Mouse (Mus musculus): Measurements from ENCODE around the gene Mettl1. TPM values are rescaled to one million over a fixed set of nuclear protein-coding genes. Genes with fewer than 3 reads are reported as not detected.

Mettl1 gene
- polyA plus RNA-seq (2015; fragmentation: Illumina TruSeq; extraction: RNeasy Lipid Tissue Mini Kit (QIAGEN cat#74804); ENCODE audit: insufficient read depth, low replicate concordance): 19.8 TPM

GRCm38 (mm10) chr10:127041274-127041766 is at the start of gene Mettl1, which contains the start of gene Eef1akmt3:
TSS of gene Mettl1 (plus strand) at chr10:127041414.
TSS of gene Eef1akmt3 (minus strand) at chr10:127041513.

GRCm38 (mm10) chr10:127000529-127000928 is 40.7 kb upstream of the Mettl1 start, which contains the start of gene Avil:
TSS of gene Avil (plus strand) at chr10:127000709.

DNA sequence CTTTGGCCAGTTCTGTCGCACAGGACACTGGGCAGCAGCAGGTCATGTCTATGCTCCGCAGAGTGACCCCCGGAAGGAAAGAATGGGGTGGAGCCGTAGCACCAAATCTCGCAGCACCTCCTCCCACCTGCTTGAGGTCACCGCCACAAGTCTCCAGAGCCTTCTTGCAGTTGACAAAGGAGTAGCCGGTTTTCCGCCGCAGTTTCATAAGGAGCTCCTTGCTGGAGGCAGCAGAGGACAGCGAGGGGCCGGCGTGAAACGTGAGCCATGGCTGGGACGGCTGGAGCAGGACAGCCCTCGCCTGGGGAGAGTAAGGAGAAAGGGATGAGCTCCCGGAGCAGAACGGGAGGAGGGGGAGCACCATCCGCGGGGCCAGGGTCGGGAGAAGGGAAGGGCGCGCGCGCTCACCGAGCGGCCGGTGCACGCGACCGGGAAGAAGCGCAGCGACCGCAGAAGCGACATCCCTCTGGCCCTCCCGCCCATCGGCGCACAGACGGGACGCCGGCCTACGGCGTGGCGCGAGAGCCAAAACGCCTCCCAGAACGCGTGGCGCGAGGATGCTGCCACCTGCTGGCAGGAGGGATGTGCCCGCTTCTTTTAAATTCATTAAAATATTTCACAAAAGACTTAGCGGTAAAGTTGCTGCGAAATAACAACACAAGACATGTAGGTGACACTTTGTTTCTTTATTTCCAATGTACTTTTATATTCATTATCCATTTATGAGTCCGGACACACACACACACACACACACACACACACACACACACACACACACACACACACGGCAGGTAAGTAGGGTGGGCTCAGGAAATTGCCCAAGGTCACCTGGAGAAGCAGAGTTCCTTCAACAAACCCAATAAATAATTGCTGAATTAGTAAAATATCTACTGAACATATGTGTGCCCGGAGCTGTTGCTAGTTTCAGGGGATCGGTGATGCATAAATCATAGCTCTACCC is 10.6 kb upstream of the Mettl1 start, which contains the start of gene Tsfm:
Tsfm (minus strand) TSS at position 505 of the 961 bp plus-strand sequence.

GRCm38 (mm10) chr10:127047954-127048353 is 6.7 kb downstream of the Mettl1 start, which contains the start of gene Cyp27b1:
TSS of gene Cyp27b1 (plus strand) at chr10:127048250.

GRCm38 (mm10) chr10:127059968-127060916 is 19.0 kb downstream of the Mettl1 start, which contains the start of gene March9:
TSS of gene March9 (minus strand) at chr10:127060184.

GRCm38 (mm10) chr10:127063239-127063872 is 22.1 kb downstream of the Mettl1 start, which contains the start of gene Cdk4:
TSS of gene Cdk4 (plus strand) at chr10:127063534.

DNA sequence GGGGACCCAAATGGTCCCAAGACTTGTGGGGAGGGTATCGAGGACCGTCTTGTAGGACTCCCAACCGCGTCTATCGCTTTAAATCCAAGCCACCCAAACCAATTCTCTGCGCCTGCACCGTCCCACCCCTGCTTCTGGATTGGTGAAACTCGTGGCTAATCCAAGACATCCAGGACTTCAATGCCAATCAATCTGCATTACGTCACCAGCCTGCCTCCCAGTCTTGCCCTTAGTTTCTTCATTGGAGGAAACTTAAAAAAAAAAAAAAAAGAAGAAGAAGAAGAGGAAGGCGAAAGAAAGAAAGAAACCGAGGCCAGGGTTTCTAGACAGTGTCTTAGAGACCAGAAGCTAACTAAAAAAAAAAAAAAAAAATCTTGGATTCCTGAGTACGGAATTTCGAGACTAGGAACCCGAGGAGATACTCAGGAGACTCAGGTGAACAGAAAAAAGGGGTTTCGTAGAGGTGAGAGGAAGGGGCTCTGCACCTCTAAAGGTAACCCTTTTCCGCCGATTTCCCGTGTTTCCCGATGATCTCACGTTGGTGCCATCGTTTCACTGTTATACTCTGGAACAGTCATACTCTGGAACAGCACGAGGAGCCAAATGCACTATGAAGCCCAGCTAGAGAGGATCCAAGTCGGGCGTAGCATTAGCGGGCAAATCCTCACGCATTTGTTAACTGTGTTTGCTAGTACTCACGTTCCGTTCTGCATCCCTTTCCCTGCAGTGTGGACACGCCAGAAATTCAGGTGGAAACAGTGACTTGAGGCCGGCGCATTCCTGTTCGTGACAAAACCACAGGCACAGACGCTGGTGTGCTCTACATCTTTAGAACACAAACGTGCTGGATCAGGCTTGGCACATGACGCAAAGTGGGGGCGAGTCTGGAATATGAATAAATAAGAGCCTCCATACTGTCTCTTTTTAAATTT is 29.2 kb downstream of the Mettl1 start, which contains the start of gene Tspan31:
Tspan31 (minus strand) TSS at position 75 of the 932 bp plus-strand sequence.

DNA sequence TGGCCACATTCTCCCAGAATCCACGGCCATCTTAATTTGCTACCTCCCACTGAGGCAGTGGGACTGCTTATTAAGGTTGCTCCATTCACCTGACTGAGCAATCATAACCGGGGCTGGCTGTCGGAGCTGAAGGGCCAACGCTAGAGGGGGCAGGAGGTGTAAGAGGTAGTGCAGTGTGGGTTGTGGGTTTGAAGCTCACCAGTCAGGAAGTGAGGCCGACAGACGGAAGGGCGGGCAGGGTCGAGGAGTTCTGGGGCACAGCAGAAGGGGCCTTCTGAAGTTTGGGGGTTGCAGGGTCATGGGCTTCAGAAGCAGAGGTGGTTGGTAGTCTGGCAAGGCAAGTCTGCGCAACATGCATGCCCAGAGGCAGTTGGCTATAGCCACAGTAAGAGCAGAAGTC is 33.9 kb downstream of the Mettl1 start, which contains the start of gene Agap2:
Agap2 (plus strand) TSS at position 205 of the 400 bp plus-strand sequence.

Other genes starting within 250 kb of the Mettl1 start
- 6.5 TPM for gene Atp23, start 140.1 kb upstream of the Mettl1 start, polyA plus RNA-seq (2015; fragmentation: Illumina TruSeq; extraction: RNeasy Lipid Tissue Mini Kit (QIAGEN cat#74804); ENCODE audit: insufficient read depth, low replicate concordance)
- gene Ctdsp2, start 62.7 kb upstream of the Mettl1 start, polyA plus RNA-seq (2015; fragmentation: Illumina TruSeq; extraction: RNeasy Lipid Tissue Mini Kit (QIAGEN cat#74804); ENCODE audit: insufficient read depth, low replicate concordance): 71.0 TPM
- gene Avil, start 40.7 kb upstream of the Mettl1 start, polyA plus RNA-seq (2015; fragmentation: Illumina TruSeq; extraction: RNeasy Lipid Tissue Mini Kit (QIAGEN cat#74804); ENCODE audit: insufficient read depth, low replicate concordance): 0.35 TPM
- gene Tsfm, start 10.6 kb upstream of the Mettl1 start, polyA plus RNA-seq (2015; fragmentation: Illumina TruSeq; extraction: RNeasy Lipid Tissue Mini Kit (QIAGEN cat#74804); ENCODE audit: insufficient read depth, low replicate concordance): 17.2 TPM
- 0.22 TPM for gene Eef1akmt3, start 99 bp downstream of the Mettl1 start, polyA plus RNA-seq (2015; fragmentation: Illumina TruSeq; extraction: RNeasy Lipid Tissue Mini Kit (QIAGEN cat#74804); ENCODE audit: insufficient read depth, low replicate concordance)
- gene Cyp27b1, start 6.8 kb downstream of the Mettl1 start, polyA plus RNA-seq (2015; fragmentation: Illumina TruSeq; extraction: RNeasy Lipid Tissue Mini Kit (QIAGEN cat#74804); ENCODE audit: insufficient read depth, low replicate concordance): 0.25 TPM
- 1.4 TPM for gene March9, start 18.8 kb downstream of the Mettl1 start, polyA plus RNA-seq (2015; fragmentation: Illumina TruSeq; extraction: RNeasy Lipid Tissue Mini Kit (QIAGEN cat#74804); ENCODE audit: insufficient read depth, low replicate concordance)
- gene Cdk4, start 22.1 kb downstream of the Mettl1 start, polyA plus RNA-seq (2015; fragmentation: Illumina TruSeq; extraction: RNeasy Lipid Tissue Mini Kit (QIAGEN cat#74804); ENCODE audit: insufficient read depth, low replicate concordance): 121 TPM
- gene Tspan31, start 28.9 kb downstream of the Mettl1 start, polyA plus RNA-seq (2015; fragmentation: Illumina TruSeq; extraction: RNeasy Lipid Tissue Mini Kit (QIAGEN cat#74804); ENCODE audit: insufficient read depth, low replicate concordance): 72.3 TPM
- gene Agap2, start 33.9 kb downstream of the Mettl1 start, polyA plus RNA-seq (2015; fragmentation: Illumina TruSeq; extraction: RNeasy Lipid Tissue Mini Kit (QIAGEN cat#74804); ENCODE audit: insufficient read depth, low replicate concordance): 15.7 TPM
- gene Os9, start 79.7 kb downstream of the Mettl1 start, polyA plus RNA-seq (2015; fragmentation: Illumina TruSeq; extraction: RNeasy Lipid Tissue Mini Kit (QIAGEN cat#74804); ENCODE audit: insufficient read depth, low replicate concordance): 51.3 TPM
- gene B4galnt1, start 123.8 kb downstream of the Mettl1 start, polyA plus RNA-seq (2015; fragmentation: Illumina TruSeq; extraction: RNeasy Lipid Tissue Mini Kit (QIAGEN cat#74804); ENCODE audit: insufficient read depth, low replicate concordance): 130 TPM
- 1.7 TPM for gene Slc26a10, start 139.2 kb downstream of the Mettl1 start, polyA plus RNA-seq (2015; fragmentation: Illumina TruSeq; extraction: RNeasy Lipid Tissue Mini Kit (QIAGEN cat#74804); ENCODE audit: insufficient read depth, low replicate concordance)
- 13.6 TPM for gene Arhgef25, start 148.7 kb downstream of the Mettl1 start, polyA plus RNA-seq (2015; fragmentation: Illumina TruSeq; extraction: RNeasy Lipid Tissue Mini Kit (QIAGEN cat#74804); ENCODE audit: insufficient read depth, low replicate concordance)
- gene Dtx3, start 154.3 kb downstream of the Mettl1 start, polyA plus RNA-seq (2015; fragmentation: Illumina TruSeq; extraction: RNeasy Lipid Tissue Mini Kit (QIAGEN cat#74804); ENCODE audit: insufficient read depth, low replicate concordance): 38.7 TPM
- gene Pip4k2c, start 170.2 kb downstream of the Mettl1 start, polyA plus RNA-seq (2015; fragmentation: Illumina TruSeq; extraction: RNeasy Lipid Tissue Mini Kit (QIAGEN cat#74804); ENCODE audit: insufficient read depth, low replicate concordance): 37.1 TPM
- gene Kif5a, start 221.9 kb downstream of the Mettl1 start, polyA plus RNA-seq (2015; fragmentation: Illumina TruSeq; extraction: RNeasy Lipid Tissue Mini Kit (QIAGEN cat#74804); ENCODE audit: insufficient read depth, low replicate concordance): 1.6 TPM
- 61.6 TPM for gene Dctn2, start 225.0 kb downstream of the Mettl1 start, polyA plus RNA-seq (2015; fragmentation: Illumina TruSeq; extraction: RNeasy Lipid Tissue Mini Kit (QIAGEN cat#74804); ENCODE audit: insufficient read depth, low replicate concordance)
- gene Mbd6, start 247.6 kb downstream of the Mettl1 start, polyA plus RNA-seq (2015; fragmentation: Illumina TruSeq; extraction: RNeasy Lipid Tissue Mini Kit (QIAGEN cat#74804); ENCODE audit: insufficient read depth, low replicate concordance): 18.9 TPM